Mouse (Mus musculus): Measurements from ENCODE around the gene Uncx.
A peak's percentile ranks its signal among the peaks of the same experiment; 100 is the strongest.

The Uncx gene

GRCm38 (mm10) chr5:139543214-139543613 is at the start of gene Uncx:
TSS of gene Uncx (plus strand) at chr5:139543494.
- no peak for DNase-seq (ENCODE audit: low spot score)

- no peak for DNase-seq (ENCODE audit: low spot score)
Observed at GRCm38 (mm10) chr5:139493690-139494089, 49.6 kb upstream of the Uncx start.

- no peak for DNase-seq (ENCODE audit: low spot score)
Observed at GRCm38 (mm10) chr5:139495019-139495669, 48.1 kb upstream of the Uncx start.

GRCm38 (mm10) chr5:139496939-139497338 is 46.4 kb upstream of the Uncx start:
- no peak for DNase-seq (ENCODE audit: low spot score)

GRCm38 (mm10) chr5:139498791-139499190 is 44.5 kb upstream of the Uncx start:
- DNase-seq (ENCODE audit: low spot score), result no peak

DNA sequence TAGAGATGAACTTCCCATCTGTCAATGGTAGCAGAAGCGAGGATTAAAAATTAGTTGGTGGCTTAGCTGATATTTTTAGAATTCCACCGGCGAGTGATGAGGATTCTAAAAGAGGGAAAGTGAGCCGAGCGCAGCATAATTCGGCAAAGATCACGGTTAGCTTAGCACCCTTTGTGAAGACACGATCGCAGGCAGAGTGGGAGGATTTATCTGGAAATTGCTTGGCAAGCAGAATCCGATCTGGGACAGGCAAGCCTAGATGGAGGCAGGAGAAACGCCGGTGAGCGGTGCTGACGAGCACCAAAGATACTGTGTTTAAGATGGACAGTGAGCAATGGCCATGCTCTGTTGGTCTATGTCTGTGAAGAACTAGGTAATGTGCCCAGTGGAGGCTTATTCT is 41.0 kb upstream of the Uncx start:
- no peak for DNase-seq (ENCODE audit: low spot score)

- peak; percentile 91 for DNase-seq (ENCODE audit: low spot score)
Observed at GRCm38 (mm10) chr5:139505073-139505606, 38.2 kb upstream of the Uncx start.

- peak; percentile 57 for DNase-seq (ENCODE audit: low spot score)
Observed at GRCm38 (mm10) chr5:139506207-139506606, 37.1 kb upstream of the Uncx start.

GRCm38 (mm10) chr5:139510682-139511366 is 32.5 kb upstream of the Uncx start:
- DNase-seq (ENCODE audit: low spot score), result peak; percentile 56

DNA sequence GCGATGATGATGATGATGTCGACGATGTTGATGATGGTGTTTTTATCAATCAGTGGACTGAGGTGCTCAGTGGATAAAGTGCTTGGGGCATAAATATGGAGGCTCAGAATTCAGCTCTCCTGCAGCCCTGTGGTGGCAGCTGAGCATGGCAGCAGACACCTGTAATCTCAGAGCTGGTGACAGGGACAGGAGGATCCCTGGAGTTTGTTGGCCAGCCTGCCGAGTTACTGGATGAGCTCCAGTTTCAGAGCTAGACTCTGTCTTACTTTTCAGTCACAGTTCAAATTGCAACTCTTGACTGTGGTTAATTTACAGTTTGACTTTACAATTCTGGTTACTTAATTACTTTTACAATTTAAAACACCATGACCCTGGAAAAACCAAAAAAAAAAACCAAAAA is 31.1 kb upstream of the Uncx start:
- no peak for DNase-seq (ENCODE audit: low spot score)

GRCm38 (mm10) chr5:139516281-139516680 is 27.0 kb upstream of the Uncx start:
- no peak for DNase-seq (ENCODE audit: low spot score)

GRCm38 (mm10) chr5:139520069-139520834 is 23.0 kb upstream of the Uncx start:
- no peak for DNase-seq (ENCODE audit: low spot score)

GRCm38 (mm10) chr5:139521987-139522386 is 21.3 kb upstream of the Uncx start:
- no peak for DNase-seq (ENCODE audit: low spot score)

- DNase-seq (ENCODE audit: low spot score), result no peak
Observed at GRCm38 (mm10) chr5:139528851-139529250, 14.4 kb upstream of the Uncx start.

- peak; percentile 53 for DNase-seq (ENCODE audit: low spot score)
Observed at GRCm38 (mm10) chr5:139535386-139535919, 7.8 kb upstream of the Uncx start.

DNA sequence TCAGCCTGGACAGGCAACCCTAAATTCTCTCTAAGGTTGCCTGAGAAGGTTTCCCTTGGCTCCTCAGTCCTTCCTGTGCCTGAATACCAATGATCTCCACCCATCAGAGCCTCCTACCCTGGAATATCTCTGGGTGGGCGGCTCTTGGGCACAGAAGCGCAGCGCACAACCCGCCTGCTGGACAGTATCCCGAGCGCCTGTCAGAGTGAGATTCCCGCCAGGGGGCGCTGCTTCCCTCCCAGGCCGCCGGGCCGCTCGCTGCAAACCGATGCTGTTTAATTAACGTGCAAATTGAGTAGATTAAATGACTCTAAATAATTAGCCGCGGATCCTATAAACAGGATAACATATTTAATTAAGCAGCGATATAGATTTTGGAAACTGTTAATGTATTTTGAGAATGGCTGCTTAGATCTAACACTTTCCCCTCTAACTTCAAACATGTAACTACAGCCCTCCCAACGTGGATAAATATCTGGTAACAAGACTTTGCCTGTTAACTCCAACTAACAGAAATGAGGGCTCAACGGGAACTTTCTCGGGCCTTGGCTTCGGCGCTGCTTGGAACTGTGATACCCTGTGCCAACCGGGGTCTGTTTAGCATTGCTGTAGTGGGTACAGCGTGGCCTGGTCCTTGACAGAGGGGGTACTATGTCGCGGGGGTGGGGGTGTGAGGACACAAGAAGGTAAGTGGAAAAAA is 6.9 kb upstream of the Uncx start:
- peak; percentile 93 for DNase-seq (ENCODE audit: low spot score)

DNA sequence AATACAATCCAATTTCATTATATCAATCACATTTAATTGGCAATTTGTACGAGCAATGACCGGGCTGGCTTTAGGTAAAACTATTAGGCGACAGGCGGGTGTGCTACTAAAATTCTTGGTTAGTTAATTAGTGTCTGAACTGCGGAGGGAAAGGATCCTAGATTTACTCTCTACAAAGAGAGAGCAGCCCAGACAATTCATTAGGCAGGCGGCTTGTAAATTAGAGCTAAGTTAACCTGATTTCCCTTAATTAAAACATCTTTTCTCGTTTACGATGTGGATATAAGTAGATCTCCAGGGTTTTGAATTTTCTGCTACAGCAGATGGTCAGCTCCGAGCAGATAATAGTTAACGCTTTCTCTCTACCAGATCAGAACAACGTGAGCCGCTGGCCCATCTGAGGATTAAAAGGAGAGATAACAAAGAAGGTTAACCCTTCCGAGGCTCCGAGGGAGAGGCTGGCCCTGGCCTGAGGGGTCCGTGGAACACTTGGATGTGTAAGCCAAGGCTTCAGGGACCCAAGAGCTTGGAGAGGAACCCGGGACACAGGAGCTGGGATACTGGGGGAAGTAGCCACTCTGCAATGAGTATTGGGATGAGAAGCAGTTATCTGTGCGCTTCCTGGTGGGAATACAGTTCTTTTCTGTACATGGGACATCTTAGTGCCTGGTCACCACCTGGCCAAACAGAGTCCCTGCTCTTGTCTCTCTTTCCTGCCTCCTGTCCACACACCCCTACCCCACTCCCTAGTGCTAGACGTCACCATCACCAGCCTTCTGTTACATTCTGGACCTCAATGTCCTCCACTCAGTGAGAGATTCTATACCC is 6.2 kb upstream of the Uncx start:
- peak; percentile 38 for DNase-seq (ENCODE audit: low spot score)

- no peak for DNase-seq (ENCODE audit: low spot score)
Observed at GRCm38 (mm10) chr5:139537739-139538135, 5.6 kb upstream of the Uncx start.

- DNase-seq (ENCODE audit: low spot score), result peak; percentile 46
Observed at GRCm38 (mm10) chr5:139541151-139542042, 1.9 kb upstream of the Uncx start.

DNA sequence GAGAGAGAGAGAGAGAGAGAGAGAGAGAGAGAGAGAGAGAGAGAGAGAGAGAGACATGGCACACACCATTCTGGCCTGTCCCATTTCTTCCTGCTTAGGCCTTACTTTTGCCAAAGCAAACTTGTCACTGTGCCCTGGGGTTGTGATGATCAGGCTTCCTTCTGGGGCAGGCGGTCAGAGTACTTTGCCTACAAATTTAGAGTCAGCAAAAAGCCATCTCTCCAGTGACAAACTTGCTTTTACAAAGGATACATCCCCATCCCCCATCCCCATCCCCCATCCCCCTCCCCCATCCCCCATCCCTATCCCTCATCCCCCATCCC is 1.3 kb upstream of the Uncx start:
- no peak for DNase-seq (ENCODE audit: low spot score)
